Comparison of ENCODE assay signal across 9 mouse cellular contexts in the genomic region with DNA sequence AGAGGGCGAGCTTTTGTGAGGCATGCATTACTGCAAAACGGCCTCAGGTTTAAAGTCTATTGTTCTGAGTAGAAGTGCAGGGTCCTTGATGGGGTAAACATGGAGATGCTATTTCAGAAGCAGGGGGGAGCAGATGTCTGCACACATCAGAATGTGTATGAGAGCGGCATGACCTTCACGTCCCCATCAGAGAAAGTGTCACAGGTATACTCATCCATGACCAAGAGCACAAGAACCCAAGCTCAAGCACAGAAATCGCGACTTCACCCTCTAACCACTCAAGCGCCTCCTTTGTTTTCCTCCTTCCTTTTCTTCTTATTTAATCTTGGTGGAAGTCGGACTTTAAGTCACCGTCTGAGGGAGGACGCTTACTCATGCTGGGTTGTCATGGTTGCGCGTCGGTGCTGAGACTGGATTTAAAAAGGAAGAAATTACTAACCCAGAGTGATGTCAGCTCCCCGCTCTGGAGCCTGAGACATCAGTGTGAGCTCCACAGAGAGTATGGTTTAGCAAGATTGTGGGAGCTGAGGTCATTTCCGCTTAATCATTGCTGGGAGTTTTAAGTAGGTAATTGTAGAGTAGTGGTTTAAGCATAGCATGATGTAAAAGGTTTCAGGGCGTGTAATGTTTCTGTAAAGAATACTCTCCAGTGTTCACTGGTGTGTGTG.
DNase-seq lines count a peak whose midpoint lies in the region; ATAC-seq and TF ChIP-seq lines count a peak whose summit lies in the region.
"Had no signal": no experiment of that assay in that cellular context is flagged by ENCODE, and none has a peak within 500 bp of the region (broad histone marks: within the 10 kb centered on the region; RNA-seq: fewer than 3 reads in every experiment).

No protein-coding gene starts in this region.

- no peak overlapping the region for H3K27ac ChIP-seq in limb, embryonic 14.5 days (replicated peaks; ENCODE audit: low read depth, low read length)
- H3K27ac ChIP-seq in limb, embryonic 10.5 days = no peak overlapping the region
- no peak overlapping the region for H3K27ac ChIP-seq in embryonic facial prominence, embryonic 14.5 days (replicated peaks; ENCODE audit: low read depth, low read length)
- H3K27ac ChIP-seq: liver, embryonic 14.5 days had no signal

- no peak for TF ChIP-seq POLR2A in limb, embryonic 14.5 days (IDR thresholded peaks at IDR 0.05; ENCODE audit: borderline replicate concordance, extremely low read depth, insufficient read depth, insufficient read length)

- no peaks in the 10 kb centered on the region for H3K36me3 ChIP-seq in limb, embryonic 14.5 days (ENCODE audit: control insufficient read depth, insufficient read depth, low read length)
- no peaks in the 10 kb centered on the region for H3K36me3 ChIP-seq in limb, embryonic 10.5 days
- no peaks in the 10 kb centered on the region for H3K36me3 ChIP-seq in embryonic facial prominence, embryonic 14.5 days (ENCODE audit: control insufficient read depth, insufficient read depth, low read length)

- no peak overlapping the region for H3K9ac ChIP-seq in limb, embryonic 14.5 days (ENCODE audit: low read depth, low read length, severe bottlenecking)
- H3K9ac ChIP-seq in embryonic facial prominence, embryonic 14.5 days (ENCODE audit: low read depth, low read length) = no peak overlapping the region
- H3K9ac ChIP-seq: liver, embryonic 14.5 days had no signal

- H3K4me2 ChIP-seq in limb, embryonic 14.5 days (replicated peaks; ENCODE audit: low read depth, low read length, severe bottlenecking) = no peak overlapping the region
- no peak overlapping the region for H3K4me2 ChIP-seq in embryonic facial prominence, embryonic 14.5 days (ENCODE audit: low read depth, low read length)

- peak; percentile 44 for DNase-seq in limb, embryonic 14.5 days (ENCODE audit: low spot score)
- DNase-seq in limb, embryonic 10.5 days (ENCODE audit: low spot score) = no peak
- DNase-seq in embryonic facial prominence, embryonic 14.5 days (ENCODE audit: low spot score) = peak; percentile 69
- DNase-seq in skeletal muscle tissue, adult 2 months (ENCODE audit: low read depth, low spot score) = peak; percentile 6
- no peak for DNase-seq in spleen, postnatal 10 days (ENCODE audit: low spot score in 2 of 2)
- DNase-seq in adrenal gland, adult 8-10 months = no peak
- DNase-seq: adrenal gland, postnatal 14 days had no signal

- no peaks in the 10 kb centered on the region for H3K4me1 ChIP-seq in limb, embryonic 14.5 days (ENCODE audit: control insufficient read depth, insufficient read depth, low read length)
- H3K4me1 ChIP-seq in limb, embryonic 10.5 days = no peaks in the 10 kb centered on the region
- no peaks in the 10 kb centered on the region for H3K4me1 ChIP-seq in embryonic facial prominence, embryonic 14.5 days (ENCODE audit: control insufficient read depth, insufficient read depth, low read length)

- WGBS in limb, embryonic 14.5 days = 80% methylated on average over 16 of the region's 16 CpGs
- WGBS in limb, embryonic 10.5 days = 85% methylated on average over 16 of the region's 16 CpGs
- 59% methylated on average over 16 of the region's 16 CpGs for WGBS in embryonic facial prominence, embryonic 14.5 days

- H3K4me3 ChIP-seq in limb, embryonic 14.5 days (replicated peaks; ENCODE audit: low read length) = no peak overlapping the region
- no peak overlapping the region for H3K4me3 ChIP-seq in limb, embryonic 10.5 days
- H3K4me3 ChIP-seq in embryonic facial prominence, embryonic 14.5 days (ENCODE audit: low read depth, low read length) = no peak overlapping the region

- H3K9me3 ChIP-seq in limb, embryonic 14.5 days (ENCODE audit: control insufficient read depth, low read length) = no peaks in the 10 kb centered on the region
- no peaks in the 10 kb centered on the region for H3K9me3 ChIP-seq in limb, embryonic 10.5 days (replicated peaks)
- H3K9me3 ChIP-seq in embryonic facial prominence, embryonic 14.5 days (ENCODE audit: control insufficient read depth, low read length) = no peaks in the 10 kb centered on the region

- H3K27me3 ChIP-seq in limb, embryonic 14.5 days (ENCODE audit: control insufficient read depth, insufficient read depth, low read length) = no peaks in the 10 kb centered on the region
- H3K27me3 ChIP-seq in limb, embryonic 10.5 days (ENCODE audit: low read depth, poor library complexity, severe bottlenecking) = no peaks in the 10 kb centered on the region
- no peaks in the 10 kb centered on the region for H3K27me3 ChIP-seq in embryonic facial prominence, embryonic 14.5 days (replicated peaks; ENCODE audit: control insufficient read depth, insufficient read depth, low read length)

- ATAC-seq in limb, embryonic 14.5 days (ENCODE audit: low FRiP score, low read depth) = peak; percentile 37; the same call in 1 of the 2 replicates
- ATAC-seq in embryonic facial prominence, embryonic 14.5 days (ENCODE audit: low read depth) = peak; percentile 86
- peak; percentile 67 for ATAC-seq in megakaryocyte, adult 5-6 weeks (ENCODE audit: poor library complexity, severe bottlenecking)

Comparison
In these comparisons a context has a peak if more than half of its experiments do, and no peak if none do; other contexts are left out.
1. DNase-seq: peak in limb, embryonic 14.5 days (single experiment), embryonic facial prominence, embryonic 14.5 days (single experiment) and skeletal muscle tissue, adult 2 months (single experiment); none in limb, embryonic 10.5 days (single experiment), spleen, postnatal 10 days (0 of 2) and adrenal gland, adult 8-10 months (single experiment).
2. Peak in every context shown above with its lines, with median percentiles within 50 percentile points of each other: ATAC-seq.